Mouse (Mus musculus): ENCODE data around the gene Fam83c.

The Fam83c gene

DNA sequence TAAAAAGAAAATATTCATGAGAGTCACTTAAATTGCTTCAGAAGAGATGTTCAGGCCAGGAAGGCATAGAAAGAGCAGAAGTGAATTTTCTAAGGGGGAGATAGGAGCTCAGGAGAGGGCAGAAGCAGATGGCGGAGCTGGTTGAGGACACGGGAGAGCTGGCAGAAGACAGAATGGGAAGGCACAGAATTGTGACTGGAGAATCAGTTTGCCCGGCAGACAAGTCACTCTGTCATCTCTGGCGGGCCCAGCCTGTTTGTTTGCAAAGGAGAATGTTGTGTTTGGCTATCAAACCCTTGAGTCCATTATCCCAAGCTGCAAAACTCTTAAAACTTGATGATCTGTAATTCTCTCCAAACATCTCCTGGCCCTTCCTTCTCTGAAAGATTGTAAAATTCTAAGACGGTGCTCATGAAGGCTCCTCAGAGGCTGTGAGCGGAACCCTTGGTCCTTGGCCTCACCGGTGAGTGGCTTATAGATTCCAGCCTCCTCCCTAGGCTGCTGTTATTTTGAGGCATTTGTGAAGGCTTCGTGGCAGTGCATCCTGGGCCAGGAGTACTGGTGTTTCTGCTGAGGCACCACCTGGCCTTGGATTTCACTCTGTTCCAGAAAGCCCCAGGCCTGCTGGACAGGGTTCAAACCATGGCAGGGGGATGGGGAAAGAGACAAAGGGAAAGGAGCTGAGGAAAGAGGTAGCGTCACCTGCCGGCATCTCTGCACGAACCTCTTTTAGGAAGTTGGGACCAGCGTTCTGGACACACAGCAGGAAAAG, 39.8 kb downstream of the Fam83c start:
- DNase-seq = no peak

DNA sequence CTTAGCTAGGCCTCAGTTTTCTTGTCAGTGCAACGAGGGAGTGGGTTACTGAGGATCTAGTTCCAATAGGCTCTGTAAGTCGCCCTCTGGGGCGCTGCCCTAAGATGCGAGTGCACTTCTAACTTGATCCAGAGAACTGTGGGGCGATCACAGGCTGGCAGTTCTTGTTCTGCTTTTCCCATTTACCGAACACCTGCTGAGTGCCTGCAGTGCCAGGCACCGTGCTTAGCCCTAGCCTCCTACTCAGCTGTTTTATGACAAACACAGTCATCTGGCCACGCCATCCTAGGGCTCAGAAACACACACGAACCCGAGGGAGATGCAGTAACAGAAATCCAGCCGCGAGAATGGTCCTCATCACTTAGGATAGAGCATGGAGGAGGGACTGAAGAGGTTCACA, 41.8 kb downstream of the Fam83c start:
- no peak for DNase-seq

DNA sequence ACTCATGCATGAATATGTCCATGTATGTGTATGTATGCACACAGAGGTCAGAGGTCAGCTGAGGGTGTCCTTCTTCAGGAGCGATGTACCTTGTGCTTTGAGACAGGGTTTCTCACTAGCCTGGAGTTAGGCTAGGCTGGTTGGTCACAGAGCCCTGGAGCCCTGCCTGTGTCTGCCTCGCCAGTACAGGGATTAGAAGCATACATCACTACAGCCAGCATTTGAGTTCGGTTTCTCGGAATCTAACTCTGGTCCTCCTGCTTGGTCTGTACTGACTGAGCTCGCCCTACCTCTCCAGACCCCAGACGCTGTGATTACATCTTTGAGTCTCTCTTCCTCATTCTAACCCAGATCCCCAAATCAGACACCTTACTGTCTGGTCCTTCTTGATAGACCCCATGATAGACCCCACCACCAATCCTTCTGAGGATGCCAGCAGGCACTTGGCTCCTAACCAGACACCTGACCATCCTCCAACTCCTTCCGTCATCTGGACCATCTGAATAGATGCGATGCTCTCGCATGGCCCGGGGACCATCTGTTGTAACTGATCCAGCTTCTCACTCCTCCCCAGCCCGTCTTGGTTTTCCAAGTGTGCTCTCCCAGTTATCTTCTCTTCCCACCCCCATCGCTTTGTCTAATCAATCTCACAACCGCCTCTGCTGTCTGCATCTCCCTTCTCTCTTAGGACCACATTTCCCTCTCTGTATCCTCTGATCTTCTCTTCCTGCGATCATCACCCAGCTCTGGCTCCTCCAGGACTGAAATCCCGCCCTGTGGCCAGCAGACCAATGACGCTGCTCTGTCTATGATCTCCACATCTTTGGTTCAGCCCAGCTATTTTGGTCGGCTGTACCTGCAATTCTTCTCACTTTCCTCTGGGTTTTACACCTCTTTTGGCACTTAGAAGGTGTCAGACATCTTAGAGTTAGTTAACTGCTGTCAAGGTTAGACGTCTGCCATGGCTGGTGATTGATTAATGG, 46.4 kb downstream of the Fam83c start:
- DNase-seq = no peak

DNA sequence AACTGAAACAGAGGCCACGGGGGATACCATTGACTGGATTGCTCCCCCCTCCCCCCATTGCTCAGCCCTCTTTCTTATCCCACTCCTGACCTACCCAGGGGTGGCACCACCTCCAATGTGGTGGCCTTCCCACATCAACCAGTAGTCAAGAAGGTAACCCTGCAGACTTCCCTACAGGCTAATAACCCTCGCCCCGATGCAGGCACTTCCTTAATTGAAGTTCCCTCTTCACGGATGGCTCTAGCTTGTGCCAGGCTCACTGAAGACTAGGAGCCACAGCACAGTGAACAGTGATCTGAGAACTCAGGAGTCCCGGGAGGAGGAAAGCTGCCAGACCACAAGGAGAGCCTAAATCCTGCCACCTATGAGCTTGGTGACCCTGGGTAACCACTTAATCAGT, 47.7 kb downstream of the Fam83c start:
- DNase-seq = no peak

DNA sequence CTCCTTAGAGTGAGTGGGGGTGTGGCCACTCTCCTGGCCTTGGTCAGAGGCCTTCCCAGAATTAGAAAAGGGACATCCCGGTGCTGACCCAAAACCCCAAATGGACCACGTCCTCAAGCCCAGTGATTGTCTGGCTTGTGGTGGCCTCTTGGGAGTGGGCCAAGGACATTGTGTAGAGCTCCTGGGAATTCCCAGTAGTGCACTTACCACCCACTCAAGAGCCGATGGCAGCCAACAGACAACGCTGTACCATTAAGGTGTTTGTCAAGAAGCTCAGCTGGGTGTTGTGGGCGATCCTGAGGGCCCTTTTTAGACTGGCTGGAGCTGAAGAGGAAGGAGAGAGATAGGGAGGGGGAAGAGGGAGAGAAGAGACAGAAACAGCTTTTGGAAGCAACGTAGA, 50.1 kb downstream of the Fam83c start:
- DNase-seq = no peak

DNA sequence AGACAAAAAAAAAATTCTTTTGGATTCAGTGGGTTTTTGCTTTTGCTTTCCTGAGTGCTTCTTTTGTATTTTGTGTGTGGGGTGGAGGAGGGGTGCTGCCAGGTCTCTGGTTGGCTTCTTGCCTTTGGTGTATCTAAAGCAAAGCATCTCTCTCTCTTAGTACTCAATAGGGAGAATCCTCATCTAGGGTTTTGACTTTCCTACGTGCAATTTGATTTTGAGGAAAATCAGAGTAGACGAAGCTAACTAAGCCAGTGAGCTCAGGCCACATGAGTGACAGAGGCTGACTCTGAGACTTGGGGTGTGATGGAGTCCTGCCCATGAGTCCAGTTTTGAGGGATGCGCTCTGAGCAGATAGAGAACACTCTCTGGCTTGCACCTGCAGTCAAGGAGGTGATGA, 55.1 kb downstream of the Fam83c start:
- DNase-seq = no peak

DNA sequence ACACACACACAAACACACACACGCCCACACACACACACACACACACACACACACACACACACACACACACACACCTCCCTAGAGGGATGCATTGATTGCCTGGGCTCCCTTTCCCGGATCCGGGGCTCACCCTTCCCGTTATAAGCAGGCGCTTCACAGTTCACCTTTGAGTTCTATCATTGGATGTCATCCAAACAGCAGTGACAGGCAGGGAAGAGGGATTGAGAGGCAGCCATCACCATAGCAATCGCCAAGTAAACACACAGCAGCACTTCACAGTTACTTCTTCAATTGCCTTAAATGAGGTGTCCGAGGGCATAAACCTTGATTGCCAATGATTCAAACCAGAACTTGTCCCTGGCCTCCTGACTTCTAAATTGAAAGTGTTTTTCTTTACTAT, 55.6 kb downstream of the Fam83c start:
- DNase-seq = no peak

DNA sequence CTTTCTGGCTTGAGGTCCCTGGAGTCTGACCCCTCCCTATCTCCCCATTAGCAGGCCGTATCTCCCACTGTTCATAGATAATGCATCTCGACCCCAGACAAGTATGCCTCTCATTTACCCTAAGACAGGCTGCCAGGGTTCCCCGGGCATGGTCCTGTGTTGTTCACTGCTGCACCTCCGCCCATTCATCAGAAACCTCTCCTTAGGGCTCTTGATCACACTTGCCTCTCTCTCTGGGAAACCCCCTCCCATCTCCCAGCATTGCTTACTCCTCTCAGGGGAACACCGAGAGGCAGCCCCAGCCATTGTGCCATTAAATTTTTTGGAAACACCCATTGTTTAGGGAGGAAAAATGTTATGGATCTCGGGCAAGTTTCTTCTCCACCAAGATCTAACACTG, 56.6 kb downstream of the Fam83c start:
- no peak for DNase-seq

DNA sequence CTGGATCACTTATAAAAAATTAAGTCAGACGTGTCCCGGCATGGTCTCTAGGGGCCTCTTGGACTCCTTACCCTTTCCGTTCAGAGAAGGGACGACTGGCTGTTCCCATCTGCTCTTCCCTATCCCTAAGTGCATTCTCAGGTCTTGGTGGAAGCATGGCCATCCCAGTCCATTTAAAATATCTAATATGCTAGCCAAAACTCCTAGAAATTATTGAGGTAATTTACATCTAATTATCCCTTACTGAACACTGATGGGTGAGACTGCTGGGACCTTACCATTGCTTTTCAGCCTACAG, 57.0 kb downstream of the Fam83c start:
- DNase-seq = no peak
